Comparison of ENCODE assay signal across 8 mouse cellular contexts in genomic region chr16:4560145-4560952, GRCm38 (mm10). TPM values are rescaled to one million over a fixed set of nuclear protein-coding genes. Genes with fewer than 3 reads are reported as not detected.
DNase-seq lines count a peak whose midpoint lies in the region; ATAC-seq and TF ChIP-seq lines count a peak whose summit lies in the region.

No protein-coding gene starts in this region.

- peak overlapping the region; percentile 32 for H3ac ChIP-seq in myocyte (ENCODE audit: control insufficient read depth, insufficient read length)

- peak overlapping the region; percentile 69 for H3K27ac ChIP-seq in bone marrow, adult 2 months (ENCODE audit: control insufficient read depth, insufficient read depth, low read depth, low read length, poor library complexity)
- peak overlapping the region; percentile 96 for H3K27ac ChIP-seq in embryonic facial prominence, embryonic 15.5 days (replicated peaks)
- peak overlapping the region; percentile 91 for H3K27ac ChIP-seq in heart, embryonic 12.5 days (ENCODE audit: poor library complexity, severe bottlenecking)
- peak overlapping the region; percentile 95 for H3K27ac ChIP-seq in kidney, embryonic 15.5 days
- H3K27ac ChIP-seq in liver, embryonic 12.5 days, result peak overlapping the region; percentile 90
- peak overlapping the region; percentile 93 for H3K27ac ChIP-seq in stomach, embryonic 14.5 days (ENCODE audit: low read length)

- H3K9ac ChIP-seq in embryonic facial prominence, embryonic 15.5 days, result peak overlapping the region; percentile 55
- peak overlapping the region; percentile 91 for H3K9ac ChIP-seq in heart, embryonic 12.5 days
- H3K9ac ChIP-seq in kidney, embryonic 15.5 days, result peak overlapping the region; percentile 71
- peak overlapping the region; percentile 83 for H3K9ac ChIP-seq in liver, embryonic 12.5 days
- peak overlapping the region; percentile 77; the same call in 1 of the 2 replicates for H3K9ac ChIP-seq in stomach, embryonic 14.5 days (replicated peaks; ENCODE audit: low read depth, low read length)

- peak overlapping the region; percentile 81 for H3K4me3 ChIP-seq in bone marrow, adult 2 months (replicated peaks; ENCODE audit: control insufficient read depth, low read depth, low read length)
- H3K4me3 ChIP-seq in embryonic facial prominence, embryonic 15.5 days (replicated peaks), result peak overlapping the region; percentile 60
- peak overlapping the region; percentile 86 for H3K4me3 ChIP-seq in heart, embryonic 12.5 days
- H3K4me3 ChIP-seq in kidney, embryonic 15.5 days (replicated peaks), result peak overlapping the region; percentile 75
- peak overlapping the region; percentile 73 for H3K4me3 ChIP-seq in liver, embryonic 12.5 days
- H3K4me3 ChIP-seq in myocyte, result peak overlapping the region; percentile 80
- H3K4me3 ChIP-seq in stomach, embryonic 14.5 days (ENCODE audit: low read depth, low read length), result peak overlapping the region; percentile 81

- TF ChIP-seq POLR2A in bone marrow, adult 2 months (IDR thresholded peaks at IDR 0.05; ENCODE audit: borderline replicate concordance, control insufficient read depth, low read depth, low read length), result peak; percentile 44; the same call in 1 of the 2 replicates
- TF ChIP-seq POLR2A in myocyte (IDR thresholded peaks at IDR 0.05; ENCODE audit: insufficient read length, low read depth), result no peak

- 0 out of 2 replicates have a peak, but pooled peaks cover 4% of the 10 kb centered on the region for H3K36me3 ChIP-seq in embryonic facial prominence, embryonic 15.5 days
- H3K36me3 ChIP-seq in heart, embryonic 12.5 days, result peaks cover 5% of the 10 kb centered on the region; the same call in 1 of the 2 replicates
- 0 out of 2 replicates have a peak, but pooled peaks cover 4% of the 10 kb centered on the region for H3K36me3 ChIP-seq in kidney, embryonic 15.5 days
- H3K36me3 ChIP-seq in liver, embryonic 12.5 days, result peaks cover 12% of the 10 kb centered on the region
- H3K36me3 ChIP-seq in myocyte (ENCODE audit: control insufficient read depth, insufficient read depth), result no peaks in the 10 kb centered on the region
- no peaks in the 10 kb centered on the region for H3K36me3 ChIP-seq in stomach, embryonic 14.5 days (ENCODE audit: control insufficient read depth, insufficient read depth, low read length)

- peak; percentile 84 for DNase-seq in CD4-positive, CD25-positive, alpha-beta regulatory T cell, adult 2 months (ENCODE audit: low read depth, low spot score)

- H3K4me2 ChIP-seq in embryonic facial prominence, embryonic 15.5 days (replicated peaks), result peak overlapping the region; percentile 90
- H3K4me2 ChIP-seq in heart, embryonic 12.5 days, result peak overlapping the region; percentile 96
- H3K4me2 ChIP-seq in kidney, embryonic 15.5 days, result peak overlapping the region; percentile 95
- H3K4me2 ChIP-seq in liver, embryonic 12.5 days, result peak overlapping the region; percentile 87
- H3K4me2 ChIP-seq in myocyte (ENCODE audit: low read depth), result peak overlapping the region; percentile 97
- H3K4me2 ChIP-seq in stomach, embryonic 14.5 days (replicated peaks; ENCODE audit: low read depth, low read length), result peak overlapping the region; percentile 57

- no peaks in the 10 kb centered on the region; the same call in 1 of the 2 replicates for H3K4me1 ChIP-seq in bone marrow, adult 2 months (ENCODE audit: control insufficient read depth, insufficient read depth, low read length)
- H3K4me1 ChIP-seq in embryonic facial prominence, embryonic 15.5 days, result peaks cover 25% of the 10 kb centered on the region
- H3K4me1 ChIP-seq in heart, embryonic 12.5 days (replicated peaks), result peaks cover 19% of the 10 kb centered on the region
- H3K4me1 ChIP-seq in kidney, embryonic 15.5 days, result peaks cover 27% of the 10 kb centered on the region
- H3K4me1 ChIP-seq in liver, embryonic 12.5 days, result peaks cover 48% of the 10 kb centered on the region
- H3K4me1 ChIP-seq in stomach, embryonic 14.5 days (ENCODE audit: control insufficient read depth, insufficient read depth, low read length), result peaks cover 14% of the 10 kb centered on the region

- peaks cover 30% of the 10 kb centered on the region for H3K79me2 ChIP-seq in myocyte (ENCODE audit: control insufficient read depth, insufficient read depth)

- no peaks in the 10 kb centered on the region for H3K9me3 ChIP-seq in embryonic facial prominence, embryonic 15.5 days (replicated peaks)
- no peaks in the 10 kb centered on the region for H3K9me3 ChIP-seq in heart, embryonic 12.5 days (replicated peaks)
- H3K9me3 ChIP-seq in kidney, embryonic 15.5 days (replicated peaks), result no peaks in the 10 kb centered on the region
- H3K9me3 ChIP-seq in liver, embryonic 12.5 days (replicated peaks), result no peaks in the 10 kb centered on the region
- no peaks in the 10 kb centered on the region for H3K9me3 ChIP-seq in stomach, embryonic 14.5 days (ENCODE audit: control insufficient read depth, low read depth, low read length)

- ATAC-seq in embryonic facial prominence, embryonic 15.5 days (ENCODE audit: insufficient number of reproducible peaks, low FRiP score, low TSS enrichment, low read depth), result peak; percentile 32
- ATAC-seq in heart, embryonic 12.5 days (ENCODE audit: insufficient number of reproducible peaks, low FRiP score), result peak; percentile 51
- ATAC-seq in kidney, embryonic 15.5 days (replicated peaks; ENCODE audit: low FRiP score), result peak; percentile 43
- ATAC-seq in liver, embryonic 12.5 days, result peak; percentile 51
- peak; percentile 20 for ATAC-seq in stomach, embryonic 14.5 days (ENCODE audit: insufficient number of reproducible peaks, insufficient read depth, low FRiP score, low read depth)

- TF ChIP-seq CTCF in bone marrow, adult 2 months (IDR thresholded peaks at IDR 0.05; ENCODE audit: control insufficient read depth, insufficient read depth, low read length), result peak; percentile 61

- no peaks in the 10 kb centered on the region for H3K27me3 ChIP-seq in embryonic facial prominence, embryonic 15.5 days
- no peaks in the 10 kb centered on the region for H3K27me3 ChIP-seq in heart, embryonic 12.5 days (replicated peaks)
- no peaks in the 10 kb centered on the region for H3K27me3 ChIP-seq in kidney, embryonic 15.5 days
- H3K27me3 ChIP-seq in liver, embryonic 12.5 days (replicated peaks), result no peaks in the 10 kb centered on the region; the same call in 1 of the 2 replicates
- H3K27me3 ChIP-seq in myocyte (ENCODE audit: control insufficient read depth, insufficient read depth, insufficient read length), result no peaks in the 10 kb centered on the region
- H3K27me3 ChIP-seq in stomach, embryonic 14.5 days (ENCODE audit: control insufficient read depth, insufficient read depth, low read length), result no peaks in the 10 kb centered on the region

- under 1% methylated on average over 43 of the region's 43 CpGs for WGBS in bone marrow, adult 2 months
- WGBS in embryonic facial prominence, embryonic 15.5 days, result under 1% methylated on average over 43 of the region's 43 CpGs
- WGBS in heart, embryonic 12.5 days, result 1% methylated on average over 43 of the region's 43 CpGs
- under 1% methylated on average over 43 of the region's 43 CpGs for WGBS in kidney, embryonic 15.5 days
- under 1% methylated on average over 43 of the region's 43 CpGs for WGBS in liver, embryonic 12.5 days (ENCODE audit: insufficient replicate concordance)
- under 1% methylated on average over 43 of the region's 43 CpGs for WGBS in stomach, embryonic 14.5 days

TF ChIP-seq in myocyte, 11 proteins besides CTCF, POLR2A, EP300 and RAD21:
- TF ChIP-seq MYOG (IDR thresholded peaks at IDR 0.05; ENCODE audit: control insufficient read depth in 1 of 3, insufficient read depth in 1 of 3, insufficient read length in 2 of 3, low read depth in 2 of 3) (no peak), REST (IDR thresholded peaks at IDR 0.05; ENCODE audit: insufficient read depth, insufficient read length) (no peak), TCF12 (IDR thresholded peaks at IDR 0.05; ENCODE audit: insufficient read depth, poor library complexity, severe bottlenecking) (no peak), CEBPB (IDR thresholded peaks at IDR 0.05; ENCODE audit: insufficient read depth, poor library complexity, severe bottlenecking) (no peak), USF1 (IDR thresholded peaks at IDR 0.05; ENCODE audit: low read depth) (no peak), MAX (IDR thresholded peaks at IDR 0.05; ENCODE audit: low read depth) (no peak), E2F4 (IDR thresholded peaks at IDR 0.05; ENCODE audit: insufficient read depth) (no peak)

RNA-seq across cellular contexts. Expression of gene Tfap4, which starts 0.7 kb away (rescaled TPM):
- 5.5 and 10.2 TPM in 2 replicates for polyA plus RNA-seq in bone marrow, adult 2 months (2011; ENCODE audit: insufficient read depth, insufficient read length, low replicate concordance, missing spikeins)
- polyA plus RNA-seq in embryonic facial prominence, embryonic 15.5 days (2015; fragmentation: Nextera tagmentation; extraction: Ambion mirVana), result 23.6 and 24.5 TPM in 2 replicates
- 8.1 and 8.4 TPM in 2 replicates for polyA plus RNA-seq in heart, embryonic 12.5 days (2016; fragmentation: Nextera tagmentation; extraction: Ambion mirVana)
- 24.6 and 25.7 TPM in 2 replicates for polyA plus RNA-seq in kidney, embryonic 15.5 days (2015; fragmentation: Nextera tagmentation; extraction: Ambion mirVana)
- polyA plus RNA-seq in liver, embryonic 12.5 days (2016; fragmentation: Nextera tagmentation; extraction: Ambion mirVana), result 13.3 and 14.3 TPM in 2 replicates
- polyA plus RNA-seq in myocyte (2012; fragmentation: generic; extraction: Trizol), result 4.0 TPM
- 24.9 and 25.7 TPM in 2 replicates for polyA plus RNA-seq in stomach, embryonic 14.5 days (2014; fragmentation: Nextera tagmentation; extraction: Ambion mirVana)

RNA-seq across cellular contexts. Expression of gene Srl, which starts 18.7 kb away (rescaled TPM):
- polyA plus RNA-seq in bone marrow, adult 2 months (2011; ENCODE audit: insufficient read depth, insufficient read length, low replicate concordance, missing spikeins), result 1.2 and 3.0 TPM in 2 replicates
- 42.1 and 52.8 TPM in 2 replicates for polyA plus RNA-seq in embryonic facial prominence, embryonic 15.5 days (2015; fragmentation: Nextera tagmentation; extraction: Ambion mirVana)
- 228 and 230 TPM in 2 replicates for polyA plus RNA-seq in heart, embryonic 12.5 days (2016; fragmentation: Nextera tagmentation; extraction: Ambion mirVana)
- polyA plus RNA-seq in kidney, embryonic 15.5 days (2015; fragmentation: Nextera tagmentation; extraction: Ambion mirVana), result 19.2 and 23.8 TPM in 2 replicates
- 5.1 and 5.6 TPM in 2 replicates for polyA plus RNA-seq in liver, embryonic 12.5 days (2016; fragmentation: Nextera tagmentation; extraction: Ambion mirVana)
- polyA plus RNA-seq in myocyte (2012; fragmentation: generic; extraction: Trizol), result 381 TPM
- polyA plus RNA-seq in stomach, embryonic 14.5 days (2014; fragmentation: Nextera tagmentation; extraction: Ambion mirVana), result 10.5 and 13.8 TPM in 2 replicates

RNA-seq across cellular contexts. Expression of gene Glis2, which starts 34.2 kb away (rescaled TPM):
- 1.2 and 4.9 TPM in 2 replicates for polyA plus RNA-seq in bone marrow, adult 2 months (2011; ENCODE audit: insufficient read depth, insufficient read length, low replicate concordance, missing spikeins)
- 33.2 and 33.4 TPM in 2 replicates for polyA plus RNA-seq in embryonic facial prominence, embryonic 15.5 days (2015; fragmentation: Nextera tagmentation; extraction: Ambion mirVana)
- 24.9 and 25.5 TPM in 2 replicates for polyA plus RNA-seq in heart, embryonic 12.5 days (2016; fragmentation: Nextera tagmentation; extraction: Ambion mirVana)
- 41.2 and 43.8 TPM in 2 replicates for polyA plus RNA-seq in kidney, embryonic 15.5 days (2015; fragmentation: Nextera tagmentation; extraction: Ambion mirVana)
- polyA plus RNA-seq in liver, embryonic 12.5 days (2016; fragmentation: Nextera tagmentation; extraction: Ambion mirVana), result 6.1 and 7.3 TPM in 2 replicates
- 29.6 TPM for polyA plus RNA-seq in myocyte (2012; fragmentation: generic; extraction: Trizol)
- polyA plus RNA-seq in stomach, embryonic 14.5 days (2014; fragmentation: Nextera tagmentation; extraction: Ambion mirVana), result 31.0 and 34.7 TPM in 2 replicates

Comparison
In these comparisons a context has a peak if more than half of its experiments do, and no peak if none do; other contexts are left out.
1. Peak in every context shown above with its lines: DNase-seq, ATAC-seq, H3K4me3 ChIP-seq and H3K27ac ChIP-seq.